Mouse (Mus musculus): ENCODE data around the gene Traf3ip3. TPM values are rescaled to one million over a fixed set of nuclear protein-coding genes. Genes with fewer than 3 reads are reported as not detected.

The Traf3ip3 gene
- total RNA-seq, 2 experiments from 2014 or later, result 0.89 to 1.9 TPM

- no peak for DNase-seq (ENCODE audit: extremely low spot score in 1 of 2, low spot score in 1 of 2)
These were observed 71.1 kb downstream of the Traf3ip3 start for GRCm38 (mm10) chr1:193130456-193130825.

GRCm38 (mm10) chr1:193129786-193130455 is 71.6 kb downstream of the Traf3ip3 start, which contains the start of gene Diexf:
Diexf (minus strand) TSS chr1:193130272.
- peak; percentile 96 to 99 for DNase-seq (ENCODE audit: extremely low spot score in 1 of 2, low spot score in 1 of 2)

GRCm38 (mm10) chr1:193129321-193129720 is 72.2 kb downstream of the Traf3ip3 start:
- no peak for DNase-seq (ENCODE audit: extremely low spot score in 1 of 2, low spot score in 1 of 2)

GRCm38 (mm10) chr1:193128055-193128454 is 73.4 kb downstream of the Traf3ip3 start:
- DNase-seq (ENCODE audit: extremely low spot score in 1 of 2, low spot score in 1 of 2), result no peak

GRCm38 (mm10) chr1:193125835-193126234 is 75.7 kb downstream of the Traf3ip3 start:
- DNase-seq (ENCODE audit: extremely low spot score in 1 of 2, low spot score in 1 of 2), result no peak

Other genes starting within 250 kb of the Traf3ip3 start
- gene Syt14, start 165.9 kb downstream of the Traf3ip3 start, total RNA-seq (2021), result 10 to 100 TPM; 21.6 to 26.1 TPM
- gene Diexf, start 71.4 kb downstream of the Traf3ip3 start, total RNA-seq (2021), result 10 to 100 TPM; 22.4 to 26.1 TPM
- 1 to 10 TPM in 1 of 2 experiments, under 1 TPM in 1; 0.49 to 1.1 TPM for gene Irf6, start 48.6 kb downstream of the Traf3ip3 start, total RNA-seq (2021)
- 1 to 10 TPM; 4.3 to 4.6 TPM for gene A130010J15Rik, start 33.7 kb downstream of the Traf3ip3 start, total RNA-seq (2021)
- gene Lamb3, start 6.0 kb upstream of the Traf3ip3 start, total RNA-seq (2021), result under 1 TPM; 0.76 to 0.80 TPM
- 10 to 100 TPM; 47.4 to 53.4 TPM for gene Hsd11b1, start 62.4 kb upstream of the Traf3ip3 start, total RNA-seq (2021)
- 10 to 100 TPM in 1 of 2 experiments, 1 to 10 TPM in 1; 9.3 to 11.2 TPM for gene G0s2, start 71.5 kb upstream of the Traf3ip3 start, total RNA-seq (2021)
- 10 to 100 TPM; 26.5 to 27.5 TPM for gene Camk1g, start 168.6 kb upstream of the Traf3ip3 start, total RNA-seq (2021)

All from layer of hippocampus, postnatal 25 days (tissue).